18 mouse cellular contexts compared by ENCODE assay signal in the genomic region with DNA sequence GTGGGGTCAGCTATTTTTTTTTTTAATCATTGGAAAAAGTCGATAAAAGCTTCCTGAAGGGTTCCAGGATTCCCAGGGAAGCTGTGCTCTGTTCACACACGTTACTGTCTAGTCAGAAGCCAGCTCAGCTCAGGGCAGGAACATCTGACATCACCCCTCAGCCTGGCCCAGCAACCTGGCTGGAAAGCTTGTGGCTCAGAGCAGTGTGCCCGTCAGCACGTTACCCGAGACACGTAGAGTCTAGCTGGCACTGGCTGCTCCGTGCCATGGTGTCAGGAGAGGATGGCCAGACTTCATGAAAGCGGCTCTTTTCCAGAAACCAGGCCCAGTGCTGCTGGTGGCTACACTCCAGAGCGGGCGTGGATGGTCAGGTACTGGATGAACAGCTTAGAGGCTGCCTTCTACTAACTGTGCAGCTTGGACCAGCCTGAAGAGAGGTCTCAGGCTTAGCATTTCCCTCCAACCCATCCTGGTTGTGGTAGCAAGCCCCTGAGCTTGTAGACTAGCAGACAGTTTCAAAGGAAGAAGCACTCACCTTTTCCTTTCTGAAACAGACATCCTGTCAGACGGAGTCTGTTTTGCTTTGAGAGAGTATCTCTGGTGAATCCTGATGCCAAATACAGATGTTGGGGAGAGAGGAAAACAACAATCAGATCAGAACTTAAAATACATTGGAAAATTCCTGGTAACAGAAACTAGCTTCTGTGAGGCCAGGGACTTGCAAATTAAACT.
DNase-seq lines count a peak whose midpoint lies in the region; ATAC-seq and TF ChIP-seq lines count a peak whose summit lies in the region.
"Had no signal": no experiment of that assay in that cellular context is flagged by ENCODE, and none has a peak within 500 bp of the region (broad histone marks: within the 10 kb centered on the region; RNA-seq: fewer than 3 reads in every experiment).

No protein-coding gene starts in this region.

- H3K27ac ChIP-seq in heart, adult 2 months = no peak overlapping the region
- H3K27ac ChIP-seq in embryonic facial prominence, embryonic 13.5 days = peak overlapping the region; percentile 63; the same call in 1 of the 2 replicates
- H3K27ac ChIP-seq: left cerebral cortex, adult 2 months; midbrain, embryonic 12.5 days had no signal

- TF ChIP-seq CTCF in heart, adult 2 months (IDR thresholded peaks at IDR 0.05) = no peak

- peak; percentile 28 to 37 for DNase-seq in cerebellum, postnatal 14 days
- DNase-seq in cerebellum, adult 18-20 months = no peak
- peak; percentile 10 for DNase-seq in heart, postnatal 4 days
- no peak for DNase-seq in heart, adult 2 months
- DNase-seq in layer of hippocampus, adult 11-12 months (ENCODE audit: low spot score) = no peak
- no peak for DNase-seq in cerebellum, adult 11 months
- DNase-seq: adrenal gland, adult 2 months; cerebellum, adult 9-11 months; liver; lung, adult 18-20 months; lung, postnatal 36 days; right cerebral cortex, adult 18-20 months; thymus, postnatal 4 days had no signal

- no peak for TF ChIP-seq EP300 in heart, adult 2 months (IDR thresholded peaks at IDR 0.05; ENCODE audit: insufficient read depth, low read depth, low read length)

- no peak overlapping the region for H3K4me3 ChIP-seq in heart, adult 2 months
- H3K4me3 ChIP-seq in embryonic facial prominence, embryonic 13.5 days = no peak overlapping the region
- H3K4me3 ChIP-seq: forebrain, embryonic 10.5 days; left cerebral cortex, adult 2 months; midbrain, embryonic 12.5 days had no signal

- ATAC-seq in embryonic facial prominence, embryonic 13.5 days (ENCODE audit: insufficient number of reproducible peaks, insufficient read depth, low FRiP score, low TSS enrichment, low read depth) = no peak
- ATAC-seq in inflammation-experienced regulatory T-cells, adult 6 months = peak; percentile 70

- no peak overlapping the region for H3K4me2 ChIP-seq in embryonic facial prominence, embryonic 13.5 days
- H3K4me2 ChIP-seq: midbrain, embryonic 12.5 days had no signal

- no peak overlapping the region for H3K9ac ChIP-seq in heart, adult 2 months (ENCODE audit: low read depth, low read length)
- H3K9ac ChIP-seq in embryonic facial prominence, embryonic 13.5 days = no peak overlapping the region
- H3K9ac ChIP-seq: midbrain, embryonic 12.5 days had no signal

- no peaks in the 10 kb centered on the region for H3K9me3 ChIP-seq in embryonic facial prominence, embryonic 13.5 days
- H3K9me3 ChIP-seq: forebrain, embryonic 10.5 days; midbrain, embryonic 12.5 days had no signal

- no peaks in the 10 kb centered on the region for H3K79me2 ChIP-seq in heart, adult 2 months (replicated peaks; ENCODE audit: control insufficient read depth, insufficient read depth, low read length)

- intact Hi-C loops in heart, adult 2 months (cut with DNase I) = no loop called here

- 61% methylated on average over 11 of the region's 11 CpGs for WGBS in heart, adult 2 months
- WGBS in embryonic facial prominence, embryonic 13.5 days = 71% methylated on average over 11 of the region's 11 CpGs

- TF ChIP-seq POLR2A in heart, adult 2 months (IDR thresholded peaks at IDR 0.05; ENCODE audit: insufficient read depth, low read depth, low read length) = no peak

- H3K36me3 ChIP-seq in heart, adult 2 months (ENCODE audit: control insufficient read depth, insufficient read depth, low read length) = no peaks in the 10 kb centered on the region
- no peaks in the 10 kb centered on the region for H3K36me3 ChIP-seq in embryonic facial prominence, embryonic 13.5 days
- H3K36me3 ChIP-seq: forebrain, embryonic 10.5 days; midbrain, embryonic 12.5 days had no signal

- peaks cover 3% of the 10 kb centered on the region; the same call in 1 of the 2 replicates for H3K4me1 ChIP-seq in heart, adult 2 months (ENCODE audit: control insufficient read depth, insufficient read depth, low read length)
- H3K4me1 ChIP-seq in embryonic facial prominence, embryonic 13.5 days = peaks cover 14% of the 10 kb centered on the region
- H3K4me1 ChIP-seq: forebrain, embryonic 10.5 days; midbrain, embryonic 12.5 days had no signal

- H3K27me3 ChIP-seq in heart, adult 2 months (ENCODE audit: control insufficient read depth, insufficient read depth, low read length) = no peaks in the 10 kb centered on the region
- no peaks in the 10 kb centered on the region for H3K27me3 ChIP-seq in embryonic facial prominence, embryonic 13.5 days
- H3K27me3 ChIP-seq: midbrain, embryonic 12.5 days had no signal

Comparison
In these comparisons a context has a peak if more than half of its experiments do, and no peak if none do; other contexts are left out.
1. DNase-seq: peak in cerebellum, postnatal 14 days (2 of 2) and heart, postnatal 4 days (single experiment); none in cerebellum, adult 18-20 months (0 of 2), heart, adult 2 months (0 of 2), layer of hippocampus, adult 11-12 months (single experiment) and cerebellum, adult 11 months (single experiment).